In genomic region chr7:78895021-78895652, GRCm38 (mm10) we compare ENCODE assay signal across 8 mouse cellular contexts. TPM values are rescaled to one million over a fixed set of nuclear protein-coding genes. Genes with fewer than 3 reads are reported as not detected.
DNase-seq lines count a peak whose midpoint lies in the region; ATAC-seq and TF ChIP-seq lines count a peak whose summit lies in the region.

No protein-coding gene starts in this region.

- no peak for DNase-seq in heart, postnatal 14 days
- no peak for DNase-seq in G1E (ENCODE audit: low spot score)
- DNase-seq in forebrain, postnatal 0 days: no peak
- no peak for DNase-seq in liver, postnatal 0 days
- DNase-seq in MN1 (ENCODE audit: low spot score): no peak
- DNase-seq in gastrocnemius, adult 18-20 months (ENCODE audit: low spot score): no peak
- DNase-seq in layer of hippocampus, adult 8-10 months (ENCODE audit: low spot score in 2 of 2): no peak

- intact Hi-C loops in heart, postnatal 14 days (cut with DNase I): no loop called here

- H3K9ac ChIP-seq in heart, embryonic 16.5 days (ENCODE audit: low read length): peak overlapping the region; percentile 68
- H3K9ac ChIP-seq in forebrain, postnatal 0 days: peak overlapping the region; percentile 66
- no peak overlapping the region for H3K9ac ChIP-seq in liver, postnatal 0 days (replicated peaks)

- no peak for ATAC-seq in heart, embryonic 16.5 days (replicated peaks; ENCODE audit: extremely low read depth, insufficient read depth, low FRiP score)
- no peak for ATAC-seq in G1E (ENCODE audit: extremely low read depth, insufficient number of reproducible peaks, low FRiP score, poor library complexity, severe bottlenecking)
- ATAC-seq in forebrain, postnatal 0 days: no peak
- no peak for ATAC-seq in liver, postnatal 0 days

- H3K4me1 ChIP-seq in heart, embryonic 16.5 days (ENCODE audit: control insufficient read depth, insufficient read depth, low read length): peaks cover 15% of the 10 kb centered on the region
- H3K4me1 ChIP-seq in G1E (ENCODE audit: insufficient read depth, low read depth, low read length): peaks cover 34% of the 10 kb centered on the region
- H3K4me1 ChIP-seq in forebrain, postnatal 0 days (ENCODE audit: insufficient read depth): no peaks in the 10 kb centered on the region
- H3K4me1 ChIP-seq in liver, postnatal 0 days (ENCODE audit: insufficient read depth): peaks cover 23% of the 10 kb centered on the region

- H3K27me3 ChIP-seq in heart, embryonic 16.5 days (ENCODE audit: control insufficient read depth, insufficient read depth, low read length): peaks cover 3% of the 10 kb centered on the region; the same call in 1 of the 2 replicates
- H3K27me3 ChIP-seq in G1E (ENCODE audit: insufficient read depth, low read length): peaks cover 4% of the 10 kb centered on the region; the same call in 1 of the 2 replicates
- no peaks in the 10 kb centered on the region for H3K27me3 ChIP-seq in forebrain, postnatal 0 days (ENCODE audit: insufficient read depth, low read length)
- H3K27me3 ChIP-seq in liver, postnatal 0 days (ENCODE audit: insufficient read depth, low read length): no peaks in the 10 kb centered on the region

- no peaks in the 10 kb centered on the region for H3K36me3 ChIP-seq in heart, embryonic 16.5 days (ENCODE audit: control insufficient read depth, insufficient read depth)
- H3K36me3 ChIP-seq in G1E (replicated peaks): peaks cover 24% of the 10 kb centered on the region
- no peaks in the 10 kb centered on the region for H3K36me3 ChIP-seq in forebrain, postnatal 0 days (ENCODE audit: insufficient read depth)
- 0 out of 2 replicates have a peak, but pooled peaks cover 3% of the 10 kb centered on the region for H3K36me3 ChIP-seq in liver, postnatal 0 days (replicated peaks; ENCODE audit: insufficient read depth, low read length)

- H3K27ac ChIP-seq in heart, embryonic 16.5 days (ENCODE audit: low read length): peak overlapping the region; percentile 76
- no peak overlapping the region for H3K27ac ChIP-seq in forebrain, postnatal 0 days (ENCODE audit: low read depth, low read length)
- H3K27ac ChIP-seq in liver, postnatal 0 days (ENCODE audit: low read depth): no peak overlapping the region

- WGBS in heart, embryonic 16.5 days: 45% methylated on average over 13 of the region's 13 CpGs
- WGBS in forebrain, postnatal 0 days: 54% methylated on average over 13 of the region's 13 CpGs
- WGBS in liver, postnatal 0 days (ENCODE audit: insufficient replicate concordance): 33% methylated on average over 13 of the region's 13 CpGs

- TF ChIP-seq CTCF in G1E (IDR thresholded peaks at IDR 0.05; ENCODE audit: low read depth, low read length): no peak
- no peak for TF ChIP-seq CTCF in forebrain, postnatal 0 days (IDR thresholded peaks at IDR 0.05; ENCODE audit: low read depth)
- no peak for TF ChIP-seq CTCF in liver, postnatal 0 days (IDR thresholded peaks at IDR 0.05; ENCODE audit: low read depth)

- H3K4me3 ChIP-seq in heart, embryonic 16.5 days (ENCODE audit: low read length): peak overlapping the region; percentile 100
- peak overlapping the region; percentile 94 for H3K4me3 ChIP-seq in G1E (ENCODE audit: low read depth, low read length)
- peak overlapping the region; percentile 86 for H3K4me3 ChIP-seq in forebrain, postnatal 0 days (ENCODE audit: low read depth, low read length)
- H3K4me3 ChIP-seq in liver, postnatal 0 days (ENCODE audit: low read depth, low read length): peak overlapping the region; percentile 86

- no peak for TF ChIP-seq EP300 in liver, postnatal 0 days (IDR thresholded peaks at IDR 0.05; ENCODE audit: low read depth)

- H3K4me2 ChIP-seq in heart, embryonic 16.5 days (ENCODE audit: low read depth, low read length): peak overlapping the region; percentile 82
- peak overlapping the region; percentile 62 for H3K4me2 ChIP-seq in forebrain, postnatal 0 days (ENCODE audit: low read depth)
- H3K4me2 ChIP-seq in liver, postnatal 0 days (ENCODE audit: low read depth, low read length): peak overlapping the region; percentile 94

- no peaks in the 10 kb centered on the region for H3K9me3 ChIP-seq in heart, embryonic 16.5 days (replicated peaks; ENCODE audit: control insufficient read depth, low read length)
- H3K9me3 ChIP-seq in G1E (replicated peaks): no peaks in the 10 kb centered on the region
- no peaks in the 10 kb centered on the region for H3K9me3 ChIP-seq in forebrain, postnatal 0 days (ENCODE audit: low read length)
- H3K9me3 ChIP-seq in liver, postnatal 0 days (ENCODE audit: low read length): no peaks in the 10 kb centered on the region

RNA-seq across cellular contexts. Expression of gene Aen, which starts 0.5 kb away (rescaled TPM):
- 31.4 and 34.8 TPM in 2 replicates for polyA plus RNA-seq in heart, embryonic 16.5 days (2015; fragmentation: Nextera tagmentation; extraction: Ambion mirVana)
- 10 to 100 TPM; 25.8 to 29.4 TPM for total RNA-seq in heart, postnatal 14 days (2021)
- total RNA-seq in G1E (2014; fragmentation: Nextera tagmentation) (15.3 and 18.7 TPM in 2 replicates), G1E (2017) (38.7 and 43.5 TPM in 2 replicates)
- 81.9 and 116 TPM in 2 replicates for polyA plus RNA-seq in G1E (2012)
- 40.5 and 43.1 TPM in 2 replicates for total RNA-seq in forebrain, postnatal 0 days (2014; rRNA removed)
- polyA plus RNA-seq in forebrain, postnatal 0 days (2015; fragmentation: Nextera tagmentation; extraction: Ambion mirVana): 57.7 and 58.9 TPM in 2 replicates
- 15.1 and 15.9 TPM in 2 replicates for polyA plus RNA-seq in liver, postnatal 0 days (2015; fragmentation: Nextera tagmentation; extraction: Ambion mirVana)
- 10 to 100 TPM; 51.1 to 52.9 TPM for total RNA-seq in gastrocnemius, adult 18-20 months (2021)
- 10 to 100 TPM; 17.8 to 23.3 (median 21.7) TPM for total RNA-seq in layer of hippocampus, adult 8-10 months (2022)

RNA-seq across cellular contexts. Expression of gene Isg20, which starts 18.1 kb away (rescaled TPM):
- 15.4 and 22.5 TPM in 2 replicates for polyA plus RNA-seq in heart, embryonic 16.5 days (2015; fragmentation: Nextera tagmentation; extraction: Ambion mirVana)
- 10 to 100 TPM; 21.5 to 23.6 TPM for total RNA-seq in heart, postnatal 14 days (2021)
- total RNA-seq in G1E (2014; fragmentation: Nextera tagmentation): 1.9 and 42.7 TPM in 2 replicates
- 1.1 and 2.1 TPM in 2 replicates for total RNA-seq in G1E (2017)
- polyA plus RNA-seq in G1E (2012): 0.59 and 0.70 TPM in 2 replicates
- 0.38 and 2.2 TPM in 2 replicates for total RNA-seq in forebrain, postnatal 0 days (2014; rRNA removed)
- 0.87 and 1.6 TPM in 2 replicates for polyA plus RNA-seq in forebrain, postnatal 0 days (2015; fragmentation: Nextera tagmentation; extraction: Ambion mirVana)
- 108 and 111 TPM in 2 replicates for polyA plus RNA-seq in liver, postnatal 0 days (2015; fragmentation: Nextera tagmentation; extraction: Ambion mirVana)
- 1 to 10 TPM; 1.3 to 1.9 TPM for total RNA-seq in gastrocnemius, adult 18-20 months (2021)
- 1 to 10 TPM in 2 of 4 experiments, under 1 TPM in 1, not detected in 1; 0.83 to 1.4 (median 1.0) TPM for total RNA-seq in layer of hippocampus, adult 8-10 months (2022)

RNA-seq across cellular contexts. Expression of gene Det1, which starts 48.1 kb away (rescaled TPM):
- polyA plus RNA-seq in heart, embryonic 16.5 days (2015; fragmentation: Nextera tagmentation; extraction: Ambion mirVana): 13.5 and 14.2 TPM in 2 replicates
- 1 to 10 TPM; 8.6 to 9.9 TPM for total RNA-seq in heart, postnatal 14 days (2021)
- total RNA-seq in G1E (2014; fragmentation: Nextera tagmentation) (35.5 and 42.5 TPM in 2 replicates), G1E (2017) (17.9 and 18.2 TPM in 2 replicates)
- 5.5 and 8.8 TPM in 2 replicates for polyA plus RNA-seq in G1E (2012)
- total RNA-seq in forebrain, postnatal 0 days (2014; rRNA removed): 9.8 and 11.9 TPM in 2 replicates
- 6.2 and 7.0 TPM in 2 replicates for polyA plus RNA-seq in forebrain, postnatal 0 days (2015; fragmentation: Nextera tagmentation; extraction: Ambion mirVana)
- polyA plus RNA-seq in liver, postnatal 0 days (2015; fragmentation: Nextera tagmentation; extraction: Ambion mirVana): 7.9 and 8.1 TPM in 2 replicates
- total RNA-seq in gastrocnemius, adult 18-20 months (2021): 10 to 100 TPM; 21.9 to 22.3 TPM
- 1 to 10 TPM; 5.6 to 8.3 (median 6.5) TPM for total RNA-seq in layer of hippocampus, adult 8-10 months (2022)
